Mouse (Mus musculus): ENCODE data around the gene Ap1ar. TPM values are rescaled to one million over a fixed set of nuclear protein-coding genes. Genes with fewer than 3 reads are reported as not detected.
A peak's percentile ranks its signal among the peaks of the same experiment; 100 is the strongest.
"Not testable (repeated sequence)": the region's sequence is repeated elsewhere in the genome, so short reads cannot be mapped to it uniquely, and the experiment has no call there.

The Ap1ar gene
- polyA plus RNA-seq, 1 experiment from 2014 or later, result 82.8 TPM

GRCm38 (mm10) chr3:127789500-127790191 lies 47.7 kb downstream of the Ap1ar start, which contains the start of gene Tifa:
Tifa (plus strand) TSS chr3:127789805.
- H3K27ac ChIP-seq (ENCODE audit: low read depth, low read length), result no peak within 1 kb of the TSS
- under 1% methylated on average over 41 of the region's 44 CpGs for WGBS

GRCm38 (mm10) chr3:127788919-127789318 lies 48.4 kb downstream of the Ap1ar start:
- H3K4me1 ChIP-seq (replicated peaks; ENCODE audit: control insufficient read depth, insufficient read depth, low read length), result peaks cover 8% of the 10 kb centered on the region; the same call in 1 of the 2 replicates
- no peaks in the 10 kb centered on the region for H3K9me3 ChIP-seq (ENCODE audit: control insufficient read depth, low read length)
- DNase-seq (ENCODE audit: low spot score) (no peak), ATAC-seq (replicated peaks; ENCODE audit: low FRiP score) (no peak)
- H3K27me3 ChIP-seq (ENCODE audit: control insufficient read depth, insufficient read depth, low read length), result peaks cover 27% of the 10 kb centered on the region
- WGBS, result 21% methylated on average over 8 of the region's 8 CpGs
- peak overlapping the region; percentile 87; the same call in 1 of the 2 replicates for H3K4me2 ChIP-seq (ENCODE audit: low read depth, low read length, severe bottlenecking)
- H3K36me3 ChIP-seq (ENCODE audit: control insufficient read depth, insufficient read depth, low read length), result no peaks in the 10 kb centered on the region
- H3K27ac ChIP-seq (ENCODE audit: low read depth, low read length), result no peak overlapping the region
- H3K9ac ChIP-seq (ENCODE audit: low read length), result no peak overlapping the region
- no peak overlapping the region for H3K4me3 ChIP-seq (ENCODE audit: low read depth, low read length)

More at GRCm38 (mm10) chr3:127789500-127790191, 47.7 kb downstream of the Ap1ar start, which contains the start of gene Tifa:
- H3K4me1 ChIP-seq (replicated peaks; ENCODE audit: control insufficient read depth, insufficient read depth, low read length), result peaks cover 8% of the 10 kb centered on the region; the same call in 1 of the 2 replicates
- no peaks in the 10 kb centered on the region for H3K9me3 ChIP-seq (ENCODE audit: control insufficient read depth, low read length)
- H3K4me2 ChIP-seq (ENCODE audit: low read depth, low read length, severe bottlenecking), result peak within 1 kb of the TSS; percentile 87
- H3K36me3 ChIP-seq (ENCODE audit: control insufficient read depth, insufficient read depth, low read length), result no peaks in the 10 kb centered on the region
- H3K4me3 ChIP-seq (ENCODE audit: low read depth, low read length), result peak within 1 kb of the TSS; percentile 49
- ATAC-seq (replicated peaks; ENCODE audit: low FRiP score), result peak; percentile 70
- H3K27me3 ChIP-seq (ENCODE audit: control insufficient read depth, insufficient read depth, low read length), result peaks cover 27% of the 10 kb centered on the region
- peak; percentile 82 for DNase-seq (ENCODE audit: low spot score)
- H3K9ac ChIP-seq (ENCODE audit: low read length), result peak within 1 kb of the TSS; percentile 54

- Histone ChIP-seq H3K4me2 (ENCODE audit: low read depth, low read length, severe bottlenecking) (no peak overlapping the region), H3K9ac (ENCODE audit: low read length) (no peak overlapping the region), H3K4me3 (ENCODE audit: low read depth, low read length) (no peak overlapping the region), H3K9me3 (ENCODE audit: control insufficient read depth, low read length) (no peaks in the 10 kb centered on the region), H3K27ac (ENCODE audit: low read depth, low read length) (no peak overlapping the region), H3K36me3 (ENCODE audit: control insufficient read depth, insufficient read depth, low read length) (no peaks in the 10 kb centered on the region), H3K4me1 (replicated peaks; ENCODE audit: control insufficient read depth, insufficient read depth, low read length) (peaks cover 8% of the 10 kb centered on the region; the same call in 1 of the 2 replicates), H3K27me3 (ENCODE audit: control insufficient read depth, insufficient read depth, low read length) (peaks cover 27% of the 10 kb centered on the region)
- 50% methylated on average over 7 of the region's 7 CpGs for WGBS
- DNase-seq (ENCODE audit: low spot score), result no peak
- no peak for ATAC-seq (replicated peaks; ENCODE audit: low FRiP score)
Measured at GRCm38 (mm10) chr3:127788038-127788437, 49.3 kb downstream of the Ap1ar start.

DNA sequence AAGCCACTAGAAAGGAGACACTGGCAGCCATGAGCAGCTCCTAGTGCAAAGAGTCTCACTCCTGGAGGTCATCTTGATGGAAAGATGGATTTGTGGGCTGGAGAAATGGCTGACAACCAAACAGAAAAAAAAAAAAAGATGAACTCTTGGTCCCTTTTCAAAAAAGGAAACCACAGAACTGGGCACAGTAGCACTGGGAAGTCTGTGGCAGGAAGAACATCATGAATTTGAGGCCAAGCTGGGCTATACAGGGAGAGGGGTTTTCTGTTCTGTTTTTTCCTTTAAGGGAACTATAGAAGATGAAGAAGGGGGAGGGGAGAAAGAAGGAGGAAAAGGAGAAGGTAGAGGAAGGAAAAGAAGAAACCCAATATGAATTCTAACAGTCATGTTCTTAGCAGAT lies 50.3 kb downstream of the Ap1ar start:
- DNase-seq (ENCODE audit: low spot score) (no peak), ATAC-seq (replicated peaks; ENCODE audit: low FRiP score) (no peak)
- Histone ChIP-seq H3K27ac (ENCODE audit: low read depth, low read length) (no peak overlapping the region), H3K27me3 (ENCODE audit: control insufficient read depth, insufficient read depth, low read length) (peaks cover 24% of the 10 kb centered on the region), H3K4me1 (replicated peaks; ENCODE audit: control insufficient read depth, insufficient read depth, low read length) (peaks cover 8% of the 10 kb centered on the region; the same call in 1 of the 2 replicates), H3K9me3 (ENCODE audit: control insufficient read depth, low read length) (no peaks in the 10 kb centered on the region), H3K4me2 (ENCODE audit: low read depth, low read length, severe bottlenecking) (no peak overlapping the region), H3K4me3 (ENCODE audit: low read depth, low read length) (no peak overlapping the region), H3K36me3 (ENCODE audit: control insufficient read depth, insufficient read depth, low read length) (no peaks in the 10 kb centered on the region), H3K9ac (ENCODE audit: low read length) (no peak overlapping the region)

DNA sequence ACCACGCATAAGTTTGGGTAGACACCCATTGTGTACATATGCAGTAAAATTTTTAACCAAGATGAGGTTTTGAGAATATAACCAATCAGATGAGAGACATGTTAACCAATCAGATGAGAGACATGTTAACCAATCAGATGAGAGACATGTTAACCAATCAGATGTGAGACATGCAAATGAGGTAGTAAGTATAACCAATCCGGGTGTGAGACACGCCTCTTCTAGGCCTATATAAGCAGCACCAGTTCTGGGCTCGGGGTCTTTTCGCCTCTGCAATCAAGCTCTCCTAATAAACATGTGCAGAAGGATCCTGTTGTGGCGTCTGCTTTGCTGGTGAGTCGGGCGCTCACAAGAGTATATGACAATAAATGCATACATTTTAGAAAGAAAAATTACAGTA lies 53.6 kb downstream of the Ap1ar start:
- H3K9ac ChIP-seq (ENCODE audit: low read length); H3K27ac ChIP-seq (ENCODE audit: low read depth, low read length); H3K4me2 ChIP-seq (ENCODE audit: low read depth, low read length, severe bottlenecking); H3K4me1 ChIP-seq (replicated peaks; ENCODE audit: control insufficient read depth, insufficient read depth, low read length); H3K36me3 ChIP-seq (ENCODE audit: control insufficient read depth, insufficient read depth, low read length); ATAC-seq (replicated peaks; ENCODE audit: low FRiP score); H3K9me3 ChIP-seq (ENCODE audit: control insufficient read depth, low read length); DNase-seq (ENCODE audit: low spot score); H3K4me3 ChIP-seq (ENCODE audit: low read depth, low read length): not testable (repeated sequence)
- peaks cover 11% of the 10 kb centered on the region for H3K27me3 ChIP-seq (ENCODE audit: control insufficient read depth, insufficient read depth, low read length)
- 93% methylated on average over 8 of the region's 8 CpGs for WGBS

DNA sequence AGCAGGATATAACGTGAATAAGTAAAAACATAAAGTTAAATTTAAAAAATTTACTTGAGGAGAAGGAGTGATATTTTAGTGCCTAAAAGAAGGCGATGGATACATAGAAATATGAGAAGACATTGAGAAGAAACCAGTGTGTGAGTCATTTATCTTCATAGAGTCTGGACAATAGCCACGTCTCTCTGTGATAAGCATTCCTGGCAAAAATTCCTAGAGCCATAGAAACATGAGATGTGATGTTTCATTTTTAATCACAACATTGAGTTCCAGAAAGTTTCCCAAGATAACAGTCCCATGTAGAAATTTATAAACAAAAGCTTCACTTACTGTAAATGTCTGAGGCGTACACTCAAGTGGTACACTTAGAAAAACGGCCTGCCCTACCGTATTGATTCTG lies 54.4 kb downstream of the Ap1ar start:
- no peak overlapping the region for H3K27ac ChIP-seq (ENCODE audit: low read depth, low read length)
- H3K4me2 ChIP-seq (ENCODE audit: low read depth, low read length, severe bottlenecking), result no peak overlapping the region
- no peaks in the 10 kb centered on the region for H3K36me3 ChIP-seq (ENCODE audit: control insufficient read depth, insufficient read depth, low read length)
- DNase-seq (ENCODE audit: low spot score) (no peak), ATAC-seq (replicated peaks; ENCODE audit: low FRiP score) (no peak)
- peaks cover 5% of the 10 kb centered on the region for H3K27me3 ChIP-seq (ENCODE audit: control insufficient read depth, insufficient read depth, low read length)
- H3K9ac ChIP-seq (ENCODE audit: low read length), result no peak overlapping the region
- whole genome bisulfite sequencing, result 92% methylated on average over 6 of the region's 6 CpGs
- H3K4me1 ChIP-seq (replicated peaks; ENCODE audit: control insufficient read depth, insufficient read depth, low read length), result peaks cover 2% of the 10 kb centered on the region; the same call in 1 of the 2 replicates
- H3K4me3 ChIP-seq (ENCODE audit: low read depth, low read length), result no peak overlapping the region
- no peaks in the 10 kb centered on the region for H3K9me3 ChIP-seq (ENCODE audit: control insufficient read depth, low read length)

- H3K4me2 ChIP-seq (ENCODE audit: low read depth, low read length, severe bottlenecking), result no peak overlapping the region
- ATAC-seq (replicated peaks; ENCODE audit: low FRiP score) (no peak), DNase-seq (ENCODE audit: low spot score) (peak; percentile 38)
- no peak overlapping the region for H3K4me3 ChIP-seq (ENCODE audit: low read depth, low read length)
- no peak overlapping the region for H3K27ac ChIP-seq (ENCODE audit: low read depth, low read length)
- no peaks in the 10 kb centered on the region for H3K36me3 ChIP-seq (ENCODE audit: control insufficient read depth, insufficient read depth, low read length)
- 92% methylated on average over 9 of the region's 9 CpGs for WGBS
- no peaks in the 10 kb centered on the region for H3K27me3 ChIP-seq (ENCODE audit: control insufficient read depth, insufficient read depth, low read length)
- H3K4me1 ChIP-seq (replicated peaks; ENCODE audit: control insufficient read depth, insufficient read depth, low read length), result peaks cover 2% of the 10 kb centered on the region; the same call in 1 of the 2 replicates
- H3K9me3 ChIP-seq (ENCODE audit: control insufficient read depth, low read length), result no peaks in the 10 kb centered on the region
- H3K9ac ChIP-seq (ENCODE audit: low read length), result no peak overlapping the region
Measured at GRCm38 (mm10) chr3:127780921-127781320, 56.4 kb downstream of the Ap1ar start.

- DNase-seq (ENCODE audit: low spot score) (peak; percentile 77), ATAC-seq (replicated peaks; ENCODE audit: low FRiP score) (peak; percentile 64; the same call in 1 of the 2 replicates)
- WGBS, result 3% methylated on average over 24 of the region's 24 CpGs
- H3K4me1 ChIP-seq (replicated peaks; ENCODE audit: control insufficient read depth, insufficient read depth, low read length), result peaks cover 2% of the 10 kb centered on the region; the same call in 1 of the 2 replicates
- H3K27me3 ChIP-seq (ENCODE audit: control insufficient read depth, insufficient read depth, low read length), result no peaks in the 10 kb centered on the region
- H3K4me2 ChIP-seq (ENCODE audit: low read depth, low read length, severe bottlenecking), result peak within 1 kb of the TSS; percentile 50
- no peak within 1 kb of the TSS for H3K27ac ChIP-seq (ENCODE audit: low read depth, low read length)
- H3K9ac ChIP-seq (ENCODE audit: low read length), result no peak within 1 kb of the TSS; the same call in 1 of the 2 replicates
- H3K36me3 ChIP-seq (ENCODE audit: control insufficient read depth, insufficient read depth, low read length), result no peaks in the 10 kb centered on the region
- peak within 1 kb of the TSS; percentile 20 for H3K4me3 ChIP-seq (ENCODE audit: low read depth, low read length)
- no peaks in the 10 kb centered on the region for H3K9me3 ChIP-seq (ENCODE audit: control insufficient read depth, low read length)
Measured at GRCm38 (mm10) chr3:127780021-127780644, 57.2 kb downstream of the Ap1ar start, which contains the start of gene Alpk1. Alpk1 (minus strand) TSS chr3:127780527.
